Mouse (Mus musculus): ENCODE measurements around the gene Gm11549.

GRCm38 (mm10) chr3:36465538-36465937 lies 56.1 kb downstream of the Gm11549 start:
- TF ChIP-seq ELF1 (IDR thresholded peaks at IDR 0.05; ENCODE audit: low read depth, low read length) (no peak), BHLHE40 (IDR thresholded peaks at IDR 0.05; ENCODE audit: low read depth, low read length) (no peak), CTCF (conservative IDR thresholded peaks at IDR 0.05 in 1 of 2, IDR thresholded peaks at IDR 0.05 in 1 of 2; ENCODE audit: low read depth in 2 of 2, low read length in 2 of 2) (no peak), ETS1 (conservative IDR thresholded peaks at IDR 0.05; ENCODE audit: low read depth, low read length) (no peak), MAX (IDR thresholded peaks at IDR 0.05; ENCODE audit: low read length) (no peak), MEF2A (IDR thresholded peaks at IDR 0.05; ENCODE audit: borderline replicate concordance, low read depth, low read length) (no peak), EP300 (IDR thresholded peaks at IDR 0.05; ENCODE audit: low read length) (no peak), SMC3 (IDR thresholded peaks at IDR 0.05; ENCODE audit: low read depth, low read length) (no peak), GABPA (IDR thresholded peaks at IDR 0.05; ENCODE audit: insufficient replicate concordance, low read depth, low read length) (no peak), TCF12 (IDR thresholded peaks at IDR 0.05; ENCODE audit: low read depth, low read length) (no peak), POLR2A (IDR thresholded peaks at IDR 0.05; ENCODE audit: low read depth, low read length) (no peak), E2F4 (IDR thresholded peaks at IDR 0.05; ENCODE audit: insufficient replicate concordance, low read depth, low read length) (no peak)

Data from CH12.LX (cell line).